Mouse (Mus musculus) brain, embryonic 14.5 days (tissue): Measurements from ENCODE around the gene Cphx2. TPM values are rescaled to one million over a fixed set of nuclear protein-coding genes. Genes with fewer than 3 reads are reported as not detected.
"Not testable (repeated sequence)": the region's sequence is repeated elsewhere in the genome, so short reads cannot be mapped to it uniquely, and the experiment has no call there.

Experiments
- DNase-seq: peaks from one replicate; pipeline ENCODE4 v3.0.0-alpha.2; 2011; ENCODE audit warnings: low read depth
- polyA plus RNA-seq: library from polyadenylated mRNA; depleted of rRNA; stranded (reverse); fragments of >200 nt; gene quantifications from 2 replicates; pipeline ENCODE4 v1.2.3, GENCODE M21; 2012; rRNA removed

The Cphx2 gene
- polyA plus RNA-seq = not detected in 2 replicates

GRCm38 (mm10) chr14:26081216-26081615 is at the start of gene Cphx2:
TSS of gene Cphx2 (plus strand) at chr14:26081516.
- DNase-seq = not testable (repeated sequence)

GRCm38 (mm10) chr14:26034364-26034763 is 47.0 kb upstream of the Cphx2 start:
- DNase-seq = not testable (repeated sequence)

- not testable (repeated sequence) for DNase-seq
These were observed 45.9 kb upstream of the Cphx2 start for GRCm38 (mm10) chr14:26035439-26035838.

- not testable (repeated sequence) for DNase-seq
These were observed 38.7 kb upstream of the Cphx2 start, which contains the start of gene Gm9780 for GRCm38 (mm10) chr14:26042611-26043010. TSS of gene Gm9780 (minus strand) at chr14:26042711.

GRCm38 (mm10) chr14:26045007-26045406 is 36.3 kb upstream of the Cphx2 start:
- DNase-seq = not testable (repeated sequence)

- DNase-seq = not testable (repeated sequence)
These were observed 34.3 kb upstream of the Cphx2 start for GRCm38 (mm10) chr14:26047026-26047425.

- DNase-seq = not testable (repeated sequence)
These were observed 32.5 kb upstream of the Cphx2 start for GRCm38 (mm10) chr14:26048767-26049166.

- not testable (repeated sequence) for DNase-seq
These were observed 23.1 kb upstream of the Cphx2 start for GRCm38 (mm10) chr14:26058184-26058583.

- DNase-seq = not testable (repeated sequence)
These were observed 22.0 kb upstream of the Cphx2 start for GRCm38 (mm10) chr14:26059362-26059761.

GRCm38 (mm10) chr14:26066574-26067324 is 14.6 kb upstream of the Cphx2 start:
- DNase-seq = not testable (repeated sequence)

- not testable (repeated sequence) for DNase-seq
These were observed 14.0 kb upstream of the Cphx2 start, which contains the start of gene Tmem254c for GRCm38 (mm10) chr14:26067325-26067633. TSS of gene Tmem254c (minus strand) at chr14:26067355.

- not testable (repeated sequence) for DNase-seq
These were observed 4.5 kb upstream of the Cphx2 start for GRCm38 (mm10) chr14:26076620-26077390.

GRCm38 (mm10) chr14:26081997-26082396 is 681 bp downstream of the Cphx2 start, which contains the start of gene Cphx3:
TSS of gene Cphx3 (plus strand) at chr14:26082297.
- not testable (repeated sequence) for DNase-seq

- DNase-seq = not testable (repeated sequence)
These were observed 16.3 kb downstream of the Cphx2 start for GRCm38 (mm10) chr14:26097622-26098021.

GRCm38 (mm10) chr14:26118150-26118549 is 36.8 kb downstream of the Cphx2 start, which contains the start of gene Duxbl2:
TSS of gene Duxbl2 (plus strand) at chr14:26118349.
- not testable (repeated sequence) for DNase-seq

- DNase-seq = not testable (repeated sequence)
These were observed 37.3 kb downstream of the Cphx2 start for GRCm38 (mm10) chr14:26118550-26119000.

GRCm38 (mm10) chr14:26119095-26119494 is 37.8 kb downstream of the Cphx2 start:
- not testable (repeated sequence) for DNase-seq
